Mouse (Mus musculus) A20 (cell line): Measurements from ENCODE around the gene Med16.
A peak's percentile ranks its signal among the peaks of the same experiment; 100 is the strongest.

Experiments used
- DNase-seq: peaks from one replicate; pipeline ENCODE4 v3.0.0-alpha.2; 2011; ENCODE audit warnings: low read depth, low spot score

The Med16 gene

DNA sequence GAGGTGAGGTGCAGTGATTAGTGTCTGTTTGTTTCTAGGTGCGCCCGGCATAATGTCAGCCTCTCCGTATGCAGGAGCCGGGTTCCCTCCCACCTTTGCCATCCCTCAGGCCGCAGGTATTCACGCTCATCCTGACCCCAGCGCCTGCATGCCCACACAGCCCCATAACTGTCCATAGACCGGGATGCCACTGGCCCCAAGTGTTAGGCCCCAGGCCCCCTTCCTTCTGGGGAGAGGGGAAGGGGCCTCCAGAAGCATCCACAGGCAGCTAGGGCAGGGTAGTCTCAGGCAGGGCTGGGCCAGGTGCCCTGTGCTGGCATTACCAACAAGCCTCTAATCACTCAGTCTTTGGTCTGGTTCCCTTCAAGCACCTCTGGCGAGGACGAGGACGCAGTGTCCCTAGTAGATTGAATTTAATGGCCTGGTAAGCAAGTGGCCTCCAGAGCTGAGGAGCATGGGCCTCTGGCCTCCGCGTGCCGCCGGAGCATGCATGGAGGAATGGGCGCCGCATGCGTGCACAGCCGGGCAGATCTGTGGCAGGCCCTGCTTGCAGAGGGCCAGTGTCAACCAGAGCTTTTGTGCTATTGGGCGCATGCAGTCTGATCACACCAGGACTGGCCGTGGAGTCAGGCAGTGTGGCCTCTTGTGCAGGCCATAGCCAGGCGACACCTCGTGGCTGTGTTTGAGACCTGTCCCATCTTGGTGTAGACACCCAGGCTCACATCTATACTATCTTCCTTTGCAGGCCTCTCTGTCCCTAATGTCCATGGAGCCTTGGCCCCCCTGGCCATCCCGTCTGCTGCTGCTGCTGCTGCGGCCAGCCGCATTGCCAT is 48.4 kb downstream of the Med16 start:
- DNase-seq: no peak

DNA sequence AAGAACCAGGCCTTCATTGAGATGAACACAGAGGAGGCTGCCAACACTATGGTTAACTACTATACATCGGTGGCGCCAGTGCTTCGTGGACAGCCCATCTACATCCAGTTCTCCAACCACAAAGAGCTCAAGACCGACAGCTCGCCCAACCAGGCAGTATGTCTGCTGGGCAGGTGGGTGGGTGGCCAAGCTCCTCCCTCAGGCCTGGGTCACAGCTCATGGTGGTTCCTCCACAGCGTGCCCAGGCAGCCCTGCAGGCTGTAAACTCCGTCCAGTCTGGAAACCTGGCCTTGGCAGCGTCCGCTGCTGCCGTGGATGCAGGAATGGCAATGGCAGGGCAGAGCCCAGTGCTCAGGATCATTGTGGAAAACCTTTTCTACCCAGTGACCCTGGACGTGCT is 49.6 kb downstream of the Med16 start:
- DNase-seq: no peak

- DNase-seq: no peak
These were observed 50.2 kb downstream of the Med16 start for GRCm38 (mm10) chr10:79858416-79859074.

GRCm38 (mm10) chr10:79857894-79858293 is 50.8 kb downstream of the Med16 start:
- DNase-seq: no peak

DNA sequence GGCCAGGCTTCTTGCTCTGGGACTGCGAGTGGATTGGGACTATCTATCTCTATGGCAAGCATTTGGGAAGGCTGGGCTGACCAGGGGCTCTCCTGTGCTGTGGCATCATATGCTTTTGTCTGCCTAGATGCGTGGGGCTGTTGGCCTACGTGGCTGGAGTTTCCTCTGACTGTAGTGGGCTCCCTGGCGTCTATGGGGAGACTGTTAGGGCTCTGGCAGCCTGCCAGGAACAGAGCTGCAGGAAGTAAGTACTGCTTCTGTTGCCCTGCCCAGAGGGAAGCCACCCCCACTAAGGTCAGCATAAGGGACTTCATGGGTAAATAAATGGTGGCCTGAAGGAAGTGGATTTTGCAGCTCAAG is 51.3 kb downstream of the Med16 start:
- peak; percentile 44 for DNase-seq

GRCm38 (mm10) chr10:79856704-79857451 is 51.8 kb downstream of the Med16 start:
- no peak for DNase-seq

DNA sequence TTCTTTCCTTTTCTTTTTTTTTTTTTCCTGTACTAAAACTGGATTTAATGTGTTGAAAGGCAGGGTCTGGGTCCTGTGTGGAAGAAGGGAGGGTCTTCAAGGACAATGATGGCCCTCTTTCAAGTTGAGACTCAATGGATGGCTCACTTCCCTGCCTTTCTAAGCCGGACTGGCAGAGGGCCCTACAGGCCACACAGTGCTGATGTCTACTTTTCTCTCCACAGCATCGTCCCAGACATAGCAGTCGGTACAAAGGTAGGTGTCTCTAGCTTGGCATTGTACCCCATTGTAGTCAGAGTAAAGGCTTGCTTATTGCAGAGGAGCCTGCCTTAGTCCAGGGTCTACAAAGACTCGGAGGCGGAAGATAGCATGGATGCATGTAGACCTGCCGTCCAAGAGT is 52.4 kb downstream of the Med16 start:
- no peak for DNase-seq

DNA sequence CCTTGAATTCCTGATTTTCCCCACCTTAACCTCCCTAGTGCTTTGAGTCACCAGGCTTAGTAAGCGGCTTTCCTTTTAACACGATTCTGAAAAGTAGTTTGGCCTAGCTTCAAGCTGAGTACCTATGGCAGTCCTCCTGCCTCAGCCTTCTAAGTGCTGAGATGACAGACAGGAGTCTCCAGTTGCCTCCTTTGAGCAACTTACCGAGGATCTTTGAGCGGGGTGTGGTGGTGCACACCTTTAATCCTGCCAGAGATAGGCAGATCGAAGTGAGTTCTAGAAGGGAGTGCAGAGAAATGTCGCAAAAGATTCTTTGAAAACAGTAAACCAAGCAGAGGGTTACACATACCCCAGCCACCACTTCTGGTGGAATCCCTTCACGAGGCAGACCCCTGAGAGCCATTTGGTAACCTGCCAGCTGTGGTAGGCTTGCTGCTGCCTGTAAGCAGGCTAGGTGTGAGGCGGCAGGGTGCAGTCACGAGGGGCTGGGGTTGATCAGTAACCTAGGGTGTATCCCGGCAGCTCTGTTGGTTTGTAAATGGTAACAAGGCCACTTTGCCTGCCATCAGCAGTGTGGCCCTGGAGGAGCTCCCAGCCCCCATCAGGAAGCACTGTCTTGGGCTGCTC is 53.1 kb downstream of the Med16 start:
- peak; percentile 36 for DNase-seq

DNA sequence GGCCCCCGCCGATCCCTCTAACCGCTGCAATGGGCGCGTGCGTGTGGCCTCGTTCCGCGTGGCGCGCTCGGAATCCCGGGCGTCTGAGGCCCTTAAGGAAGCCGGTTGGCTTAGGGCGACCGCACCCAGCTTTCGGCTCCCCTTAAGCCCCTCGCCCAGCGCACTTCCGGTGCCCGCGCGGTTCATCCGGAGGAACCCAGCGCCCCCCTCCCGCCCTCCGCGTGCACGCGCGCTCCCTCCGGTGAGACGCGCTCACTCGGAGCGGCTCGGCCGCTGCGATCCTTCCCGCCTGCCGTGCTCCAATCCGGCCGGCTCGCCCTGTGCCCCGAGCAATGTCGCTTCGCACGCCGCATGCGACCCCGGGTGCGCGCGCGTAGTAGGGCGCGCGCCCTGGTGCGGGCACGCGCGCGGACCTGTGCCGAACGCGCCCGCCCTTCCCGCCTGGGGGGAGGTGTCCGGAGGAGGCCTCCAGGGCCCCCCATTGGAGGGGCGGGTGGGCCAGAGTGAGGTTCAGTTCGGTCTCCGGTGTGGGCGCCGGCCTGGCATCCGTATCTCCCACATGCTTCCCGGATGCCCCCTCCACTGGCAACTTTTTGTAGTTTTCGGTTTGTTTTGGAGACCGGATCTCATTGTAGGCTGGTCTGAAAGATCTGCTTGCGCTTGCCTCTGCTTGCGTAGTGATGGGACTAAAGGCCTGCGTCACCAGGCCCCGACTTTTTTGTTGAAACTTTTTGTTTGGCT is 53.8 kb downstream of the Med16 start:
- peak; percentile 85 for DNase-seq

GRCm38 (mm10) chr10:79853860-79854795 is 54.6 kb downstream of the Med16 start, which contains the start of gene Ptbp1:
TSS of gene Ptbp1 (plus strand) at chr10:79854427.
- DNase-seq: peak; percentile 100

- peak; percentile 85 for DNase-seq
These were observed 55.3 kb downstream of the Med16 start for GRCm38 (mm10) chr10:79853392-79853791.

- DNase-seq: no peak
These were observed 55.9 kb downstream of the Med16 start for GRCm38 (mm10) chr10:79852827-79853226.

GRCm38 (mm10) chr10:79852107-79852789 is 56.5 kb downstream of the Med16 start:
- peak; percentile 66 for DNase-seq

- DNase-seq: peak; percentile 49
These were observed 57.1 kb downstream of the Med16 start for GRCm38 (mm10) chr10:79851653-79852052.

DNA sequence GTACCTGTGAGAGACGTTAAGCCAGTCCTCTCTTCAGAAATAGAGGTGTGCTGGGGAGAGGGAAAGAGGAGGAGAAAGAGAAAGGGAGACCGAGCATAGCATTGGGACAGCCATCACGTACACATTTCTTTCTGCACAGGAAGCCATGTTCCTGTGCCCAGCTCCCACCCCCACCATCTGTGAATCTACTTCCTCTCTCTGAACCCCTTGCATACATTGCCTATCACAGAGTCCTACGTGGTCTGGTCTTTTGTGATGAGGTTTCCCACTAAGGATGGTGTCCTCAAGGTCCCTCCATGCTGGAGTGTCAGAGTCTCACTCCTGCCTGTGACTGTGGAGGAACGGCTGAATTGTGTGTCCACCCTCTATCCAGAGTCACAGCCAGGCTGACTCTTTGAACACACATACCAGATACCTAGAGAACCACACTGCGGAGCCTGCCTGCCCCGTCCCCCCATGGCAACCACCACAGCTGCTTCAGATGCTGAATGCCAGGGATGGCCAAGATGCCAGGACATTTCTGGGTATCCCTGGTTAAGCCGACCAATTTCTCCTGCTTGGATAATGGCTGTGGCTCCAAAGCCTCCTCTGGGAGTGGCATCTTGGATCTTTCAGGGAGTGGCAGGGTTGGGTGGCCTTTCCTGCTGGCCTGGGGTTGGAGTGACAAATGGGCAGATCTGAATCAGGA is 58.6 kb downstream of the Med16 start:
- peak; percentile 48 for DNase-seq

DNA sequence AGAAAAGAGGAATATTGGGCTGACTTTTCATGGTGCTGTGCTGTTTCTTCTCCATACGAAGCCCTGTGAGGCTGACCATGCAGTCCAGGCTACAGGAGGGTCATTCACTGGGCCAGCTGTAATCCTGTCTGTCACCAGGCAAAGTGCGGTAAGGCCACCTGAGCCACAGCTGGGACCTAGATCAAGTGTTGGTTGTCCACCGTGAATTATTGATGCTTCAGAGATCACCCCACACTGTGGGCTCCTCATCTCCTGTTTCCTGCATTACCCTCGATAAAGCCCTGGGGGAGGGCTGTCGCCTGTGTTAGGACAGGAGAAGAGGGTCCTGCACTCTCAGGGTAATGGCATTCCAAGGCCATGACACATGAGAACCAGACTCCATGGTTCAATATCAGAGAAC is 62.2 kb downstream of the Med16 start:
- DNase-seq: no peak
